Mouse (Mus musculus): ENCODE results near the gene Zfp346. TPM values are rescaled to one million over a fixed set of nuclear protein-coding genes. Genes with fewer than 3 reads are reported as not detected.

Zfp346 gene
- total RNA-seq, 2 experiments from 2014 or later, result 12.5 to 16.5 TPM

DNA sequence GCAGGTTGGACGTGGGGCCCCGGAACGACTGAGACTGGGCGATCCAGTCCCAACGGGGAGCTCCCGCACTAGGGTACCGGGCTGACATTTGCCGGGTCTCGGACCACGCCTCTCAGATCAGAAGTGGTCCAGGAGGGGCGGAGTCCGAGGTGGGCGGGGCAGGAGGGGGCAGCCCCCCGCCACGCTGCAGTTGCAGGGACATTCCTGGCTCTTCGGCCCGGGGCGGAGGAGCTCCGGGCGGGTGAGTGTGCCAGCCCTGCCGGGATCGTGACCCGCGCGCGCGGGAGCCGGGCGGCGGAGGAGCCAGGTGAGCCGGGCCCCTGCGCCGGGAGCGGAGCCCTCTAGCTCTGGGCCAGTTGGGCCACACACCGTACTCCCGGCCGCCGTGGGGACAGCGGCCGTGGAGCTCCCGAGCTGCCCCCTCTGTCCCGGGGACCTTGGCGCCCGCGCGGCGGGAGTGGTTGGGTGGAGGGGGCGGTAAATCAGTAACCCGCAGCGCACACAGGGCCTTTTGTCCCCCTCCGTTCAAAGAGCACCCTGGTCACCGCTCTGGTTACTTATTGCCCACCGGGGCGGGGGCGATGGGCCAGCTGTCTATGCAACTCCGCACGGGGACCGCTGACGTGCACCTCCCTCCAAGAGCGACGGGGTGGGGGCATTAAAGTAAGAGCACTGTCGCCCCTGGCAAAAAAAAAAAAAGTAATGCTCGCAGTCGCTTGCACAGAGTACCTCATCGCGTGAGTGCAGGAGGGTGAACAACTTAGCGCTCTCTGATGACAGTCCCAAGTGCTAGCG is 47.7 kb downstream of the Zfp346 start, which contains the start of gene Fgfr4:
Fgfr4 (plus strand) TSS at position 20 of the 795 bp plus-strand sequence.
- peak; percentile 62 for DNase-seq

- DNase-seq, result no peak
Observed at GRCm38 (mm10) chr13:55153951-55154350, 48.8 kb downstream of the Zfp346 start.

- DNase-seq, result no peak
Observed at GRCm38 (mm10) chr13:55162365-55162764, 57.3 kb downstream of the Zfp346 start.

- no peak for DNase-seq
Observed at GRCm38 (mm10) chr13:55163553-55163952, 58.4 kb downstream of the Zfp346 start.

DNA sequence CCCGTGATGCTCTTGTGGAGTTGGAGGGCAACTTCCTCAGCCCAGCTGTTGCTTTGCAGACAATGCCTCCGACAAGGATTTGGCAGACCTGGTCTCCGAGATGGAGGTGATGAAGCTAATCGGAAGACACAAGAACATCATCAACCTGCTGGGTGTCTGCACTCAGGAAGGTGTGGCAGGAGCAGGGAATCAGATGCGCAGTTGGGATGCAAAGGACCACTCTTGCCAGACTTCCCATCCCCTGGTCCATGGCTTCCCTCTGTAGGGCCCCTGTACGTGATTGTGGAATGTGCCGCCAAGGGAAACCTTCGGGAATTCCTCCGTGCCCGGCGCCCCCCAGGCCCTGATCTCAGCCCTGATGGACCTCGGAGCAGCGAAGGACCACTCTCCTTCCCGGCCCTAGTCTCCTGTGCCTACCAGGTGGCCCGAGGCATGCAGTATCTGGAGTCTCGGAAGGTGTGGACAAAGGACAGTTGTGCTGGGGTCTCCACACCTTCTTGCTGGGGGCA is 60.8 kb downstream of the Zfp346 start:
- no peak for DNase-seq

GRCm38 (mm10) chr13:55166806-55167725 is 62.0 kb downstream of the Zfp346 start:
- no peak for DNase-seq

DNA sequence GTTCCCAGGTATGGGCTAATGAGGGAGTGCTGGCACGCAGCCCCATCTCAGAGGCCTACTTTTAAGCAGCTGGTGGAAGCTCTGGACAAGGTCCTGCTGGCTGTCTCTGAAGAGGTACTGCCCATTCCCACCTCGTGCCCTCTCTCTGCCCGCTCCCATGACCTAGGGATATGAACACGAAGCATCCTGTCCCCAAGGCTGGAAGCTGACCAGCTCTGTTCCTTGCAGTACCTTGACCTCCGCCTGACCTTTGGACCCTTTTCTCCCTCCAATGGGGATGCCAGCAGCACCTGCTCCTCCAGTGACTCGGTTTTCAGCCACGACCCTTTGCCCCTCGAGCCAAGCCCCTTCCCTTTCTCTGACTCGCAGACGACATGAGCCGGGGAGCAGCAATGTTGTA is 62.7 kb downstream of the Zfp346 start:
- DNase-seq, result no peak

DNA sequence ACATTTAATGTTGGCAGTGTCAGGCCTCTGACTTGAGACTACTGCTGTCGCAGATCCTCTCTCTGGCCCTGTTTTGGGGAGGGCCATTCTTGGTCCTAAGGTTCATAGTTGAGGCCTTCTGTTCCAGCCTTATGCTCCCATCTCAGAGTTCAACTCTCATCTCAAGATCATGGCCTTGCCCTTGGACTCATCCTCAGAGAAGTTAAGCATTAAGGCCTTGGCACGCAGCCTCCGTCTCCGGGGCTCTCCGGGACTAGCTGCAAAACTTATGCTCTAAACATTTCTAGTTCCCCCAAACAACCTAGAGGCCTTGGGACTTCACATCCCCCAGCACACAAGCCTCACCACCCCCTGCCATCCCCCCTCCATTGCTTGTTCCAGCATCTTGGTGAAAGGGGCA is 63.1 kb downstream of the Zfp346 start:
- DNase-seq, result no peak

DNA sequence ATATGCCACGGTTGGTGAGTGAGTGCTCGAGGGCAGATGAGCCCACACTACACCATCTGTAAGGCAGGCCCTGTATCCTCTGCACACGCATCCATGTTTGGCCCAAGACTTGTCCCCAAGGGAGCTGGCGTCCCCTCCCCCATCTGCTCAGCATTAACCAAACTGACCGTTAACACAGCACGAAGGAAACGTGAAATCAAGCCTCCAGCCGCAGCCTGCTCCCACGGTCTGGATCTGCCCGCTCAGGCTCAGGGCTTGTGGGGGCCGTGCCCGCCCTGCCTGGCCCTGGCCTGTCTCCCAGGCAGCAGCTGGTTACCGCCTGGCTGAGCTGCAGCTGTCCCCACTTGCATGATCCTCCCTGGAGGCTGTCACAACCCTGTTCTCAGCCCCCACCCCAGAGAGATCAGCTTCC is 63.9 kb downstream of the Zfp346 start:
- DNase-seq, result peak; percentile 76

GRCm38 (mm10) chr13:55171517-55172335 is 66.6 kb downstream of the Zfp346 start:
- DNase-seq, result peak; percentile 72

DNA sequence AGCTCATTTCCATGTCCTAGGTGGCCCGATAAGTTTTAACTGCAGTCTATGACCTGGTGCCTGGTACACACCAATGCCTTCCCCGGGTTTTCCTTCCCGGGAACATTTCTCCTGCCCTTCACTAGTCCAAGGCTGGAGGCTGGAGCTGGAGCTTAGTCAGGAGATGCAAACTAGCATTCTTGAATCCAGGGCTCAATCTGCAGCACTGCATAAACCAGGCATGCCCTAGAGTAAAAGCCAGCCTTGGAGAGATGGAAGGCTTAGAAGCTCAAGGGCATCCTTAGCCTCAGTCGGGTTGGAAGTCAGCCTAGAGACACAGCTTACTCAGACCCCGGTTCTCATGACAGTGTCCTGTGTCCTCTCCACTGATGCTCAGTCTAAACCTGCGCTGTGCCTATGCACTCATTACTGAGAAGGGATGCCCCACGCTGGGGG is 67.2 kb downstream of the Zfp346 start:
- DNase-seq, result no peak

GRCm38 (mm10) chr13:55174347-55174746 is 69.2 kb downstream of the Zfp346 start:
- DNase-seq, result no peak

DNA sequence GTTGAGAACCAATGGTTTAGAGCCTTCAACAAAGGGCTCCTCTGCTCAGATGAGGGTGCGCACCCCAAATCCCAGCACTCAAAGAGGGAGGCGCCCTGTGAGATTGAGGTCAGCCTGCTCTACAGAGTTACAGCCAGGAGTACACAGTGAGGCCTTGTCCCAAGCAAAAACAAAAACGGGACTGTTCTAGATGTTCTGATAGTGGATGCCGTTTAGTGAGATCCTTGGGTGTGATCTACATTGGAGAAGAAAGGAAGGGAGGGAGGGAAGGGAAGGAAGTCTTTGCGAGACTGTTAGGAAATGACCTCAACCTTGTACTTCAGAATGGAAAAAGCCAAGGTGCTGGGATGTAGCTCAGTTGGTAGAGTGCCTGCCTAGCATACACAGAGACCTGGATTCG is 71.2 kb downstream of the Zfp346 start:
- no peak for DNase-seq

- DNase-seq, result no peak
Observed at GRCm38 (mm10) chr13:55177903-55178496, 72.9 kb downstream of the Zfp346 start.

GRCm38 (mm10) chr13:55178556-55178955 is 73.4 kb downstream of the Zfp346 start:
- DNase-seq, result peak; percentile 68

GRCm38 (mm10) chr13:55179591-55179990 is 74.5 kb downstream of the Zfp346 start:
- DNase-seq, result no peak

DNA sequence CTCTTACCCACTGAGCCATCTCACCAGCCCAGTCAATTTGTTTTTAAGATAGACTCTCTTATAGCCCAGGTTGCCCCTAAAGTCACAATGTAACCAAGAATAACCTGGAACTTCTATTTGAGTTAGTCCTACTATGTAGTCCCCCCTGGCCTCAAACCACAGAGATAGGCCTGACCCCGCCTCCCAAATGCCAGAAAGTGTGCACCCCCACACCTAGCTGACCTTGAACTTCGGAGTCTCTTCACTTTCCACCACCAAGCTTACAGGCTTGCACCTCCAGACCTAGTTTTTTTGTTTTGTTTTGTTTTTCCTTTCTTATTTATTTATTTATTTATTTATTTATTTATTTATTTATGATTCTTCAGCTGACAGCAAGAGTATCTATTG is 76.7 kb downstream of the Zfp346 start:
- no peak for DNase-seq

DNA sequence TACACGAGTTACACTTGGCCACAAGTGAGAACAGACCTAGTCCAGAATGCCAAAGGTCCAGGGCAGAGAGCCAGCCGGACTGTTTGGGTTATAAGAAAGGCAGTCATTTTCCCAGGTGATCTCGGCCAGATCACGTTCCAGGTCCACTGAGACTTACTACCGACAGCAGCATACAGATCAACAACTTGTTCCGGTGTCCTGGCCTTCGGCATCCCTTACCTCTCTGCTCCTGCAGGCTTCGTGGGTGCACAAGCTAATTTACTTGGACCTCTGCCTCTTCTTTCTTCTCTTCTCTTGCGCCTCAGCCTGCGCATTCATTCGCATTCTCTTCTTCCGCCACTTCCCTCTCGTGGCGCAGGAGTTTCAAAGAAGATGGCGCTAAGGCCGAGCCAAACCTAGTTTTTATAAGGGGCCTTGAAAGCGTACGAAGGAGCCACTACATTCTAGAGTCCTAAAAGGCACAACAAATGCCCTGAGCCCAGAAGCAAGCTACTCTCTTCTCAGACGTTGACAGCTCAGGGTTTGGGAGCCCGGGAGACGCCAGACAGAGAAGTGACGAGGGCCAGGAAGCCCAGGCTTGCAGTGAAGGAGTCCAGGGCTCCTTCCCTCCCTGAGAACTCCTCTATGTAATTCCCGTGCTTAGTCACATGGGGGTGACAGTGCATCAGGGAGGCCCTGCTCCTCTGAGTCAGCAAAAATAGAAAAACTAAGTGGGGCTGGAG is 77.2 kb downstream of the Zfp346 start:
- peak; percentile 56 for DNase-seq

DNA sequence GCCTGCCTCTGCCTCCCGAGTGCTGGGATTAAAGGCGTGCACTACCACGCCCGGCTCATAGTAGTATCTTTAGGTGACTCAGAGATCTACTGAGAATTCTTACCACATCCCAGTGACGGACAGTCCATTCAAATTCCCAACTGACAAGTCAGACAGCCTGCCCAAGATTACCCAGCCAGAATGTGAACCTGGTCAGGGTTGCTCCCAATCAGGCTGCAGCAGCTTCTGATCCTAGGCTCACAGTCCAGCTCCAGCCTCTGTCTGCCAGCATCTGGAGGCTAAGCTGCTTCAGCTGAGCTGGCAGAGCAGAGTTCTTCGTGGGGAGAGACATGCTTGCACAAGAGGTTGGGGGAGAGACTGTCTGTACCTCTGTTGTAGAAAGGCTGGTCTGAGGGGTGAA is 78.3 kb downstream of the Zfp346 start:
- DNase-seq, result no peak
